Mouse (Mus musculus) stomach, postnatal 0 days (tissue): ENCODE data around the gene Card19. TPM values are rescaled to one million over a fixed set of nuclear protein-coding genes. Genes with fewer than 3 reads are reported as not detected.

Source experiments
- ATAC-seq: fragments of 200-750 bp; cut with Nextera tagmentation; 2 replicates; pipeline ENCODE4 v1.8.0; 2017; ENCODE audit not compliant: low FRiP score, low TSS enrichment
- DNase-seq: peaks from one replicate; pipeline ENCODE4 v3.0.0-alpha.2; 2016; ENCODE audit warnings: low spot score
- H3K27ac ChIP-seq: fragments of 300-500 bp; sonication (generic); replicated peaks from 2 replicates; pipeline ENCODE4 v1.5.1; 2014; ENCODE audit warnings: mild to moderate bottlenecking, control low read depth
- H3K27me3 ChIP-seq: fragments of 300-500 bp; sonication (generic); 2 replicates; pipeline ENCODE4 v1.6.1; 2014; ENCODE audit warnings: low read length; ENCODE audit not compliant: control insufficient read depth, insufficient read depth
- H3K36me3 ChIP-seq: fragments of 300-500 bp; sonication (generic); 2 replicates; pipeline ENCODE4 v1.6.1; 2014; ENCODE audit warnings: low read length, mixed read lengths; ENCODE audit not compliant: control insufficient read depth, insufficient read depth
- H3K4me1 ChIP-seq: fragments of 300-500 bp; sonication (generic); replicated peaks from 2 replicates; pipeline ENCODE4 v1.6.1; 2014; ENCODE audit warnings: antibody characterized with exemption; ENCODE audit not compliant: control insufficient read depth, insufficient read depth
- H3K4me2 ChIP-seq: fragments of 300-500 bp; sonication (generic); replicated peaks from 2 replicates; pipeline ENCODE4 v1.6.1; 2014; ENCODE audit warnings: low read depth, mild to moderate bottlenecking, control low read depth, moderate library complexity
- H3K4me3 ChIP-seq: fragments of 300-500 bp; sonication (generic); 2 replicates; pipeline ENCODE4 v1.5.1; 2014; ENCODE audit warnings: low read depth, low read length, control low read depth
- H3K9ac ChIP-seq: fragments of 300-500 bp; sonication (generic); 2 replicates; pipeline ENCODE4 v1.6.1; 2014; ENCODE audit warnings: mild to moderate bottlenecking, low read length, control low read depth, mixed read lengths
- H3K9me3 ChIP-seq: fragments of 300-500 bp; sonication (generic); 2 replicates; pipeline ENCODE4 v1.6.1; 2016; ENCODE audit warnings: low read length; ENCODE audit not compliant: control insufficient read depth
- CTCF ChIP-seq: IDR thresholded peaks from 2 replicates; pipeline ENCODE4 v1.5.1; 2016; ENCODE audit warnings: antibody characterized with exemption, low read depth, mild to moderate bottlenecking, moderate library complexity
- EP300 ChIP-seq: optimal IDR thresholded peaks from 2 replicates; pipeline ENCODE3; 2016; ENCODE audit warnings: antibody characterized with exemption
- WGBS: fragments of 180-500 bp; shearing (Covaris S2); extraction: QIAGEN DNeasy Blood & Tissue Kit; methylation state at CpG from one replicate; pipeline ENCODE4 v1.1.7; 2014; 5-methylcytosine and 5-hydroxymethylcytosine counted together
- polyA plus RNA-seq: library from polyadenylated mRNA; unstranded; fragments of >200 nt; fragmentation: Nextera tagmentation; extraction: Ambion mirVana; gene quantifications from 2 replicates; pipeline ENCODE4 v1.2.1, GENCODE M21; 2015

Card19 gene
- polyA plus RNA-seq, 1 experiment from 2014 or later: 86.2 TPM

- TF ChIP-seq EP300 (no peak), CTCF (peak; percentile 54)
These were observed 54.6 kb downstream of the Card19 start for GRCm38 (mm10) chr13:49161236-49161635.

GRCm38 (mm10) chr13:49158040-49158713 is 57.7 kb downstream of the Card19 start:
- H3K4me3 ChIP-seq: no peak overlapping the region
- H3K4me2 ChIP-seq: no peak overlapping the region
- TF ChIP-seq EP300 (no peak), CTCF (no peak)
- WGBS: 70% methylated on average over 10 of the region's 10 CpGs
- H3K36me3 ChIP-seq: no peaks in the 10 kb centered on the region
- no peaks in the 10 kb centered on the region for H3K27me3 ChIP-seq
- no peak overlapping the region for H3K27ac ChIP-seq
- H3K9ac ChIP-seq: no peak overlapping the region
- ATAC-seq (no peak), DNase-seq (no peak)
- no peaks in the 10 kb centered on the region for H3K9me3 ChIP-seq
- no peaks in the 10 kb centered on the region for H3K4me1 ChIP-seq

More at GRCm38 (mm10) chr13:49161236-49161635, 54.6 kb downstream of the Card19 start:
- Histone ChIP-seq H3K9me3 (no peaks in the 10 kb centered on the region), H3K27me3 (no peaks in the 10 kb centered on the region), H3K27ac (no peak overlapping the region), H3K4me1 (no peaks in the 10 kb centered on the region), H3K36me3 (no peaks in the 10 kb centered on the region), H3K4me2 (no peak overlapping the region), H3K4me3 (no peak overlapping the region), H3K9ac (no peak overlapping the region)
- DNase-seq (no peak), ATAC-seq (no peak)
- WGBS: 67% methylated on average over 2 of the region's 2 CpGs

- Histone ChIP-seq H3K27ac (no peak overlapping the region), H3K9ac (no peak overlapping the region), H3K4me3 (no peak overlapping the region), H3K27me3 (no peaks in the 10 kb centered on the region), H3K4me1 (no peaks in the 10 kb centered on the region), H3K9me3 (no peaks in the 10 kb centered on the region), H3K4me2 (no peak overlapping the region), H3K36me3 (no peaks in the 10 kb centered on the region)
- TF ChIP-seq EP300: no peak
- peak; percentile 57 for TF ChIP-seq CTCF
- DNase-seq (no peak), ATAC-seq (no peak)
- WGBS: 83% methylated on average over 4 of the region's 4 CpGs
These were observed 59.2 kb downstream of the Card19 start for GRCm38 (mm10) chr13:49156645-49157044.

GRCm38 (mm10) chr13:49154621-49155020 is 61.2 kb downstream of the Card19 start:
- no peaks in the 10 kb centered on the region for H3K9me3 ChIP-seq
- no peak for TF ChIP-seq EP300
- TF ChIP-seq CTCF: no peak
- ATAC-seq: no peak
- H3K4me3 ChIP-seq: no peak overlapping the region
- DNase-seq: no peak
- H3K27me3 ChIP-seq: no peaks in the 10 kb centered on the region
- H3K4me1 ChIP-seq: no peaks in the 10 kb centered on the region
- H3K4me2 ChIP-seq: no peak overlapping the region
- no peak overlapping the region for H3K9ac ChIP-seq
- 33% methylated on average over 7 of the region's 7 CpGs for WGBS
- no peak overlapping the region for H3K27ac ChIP-seq
- H3K36me3 ChIP-seq: no peaks in the 10 kb centered on the region

- no peak overlapping the region for H3K4me3 ChIP-seq
- H3K4me1 ChIP-seq: no peaks in the 10 kb centered on the region
- no peaks in the 10 kb centered on the region for H3K27me3 ChIP-seq
- H3K36me3 ChIP-seq: no peaks in the 10 kb centered on the region
- TF ChIP-seq EP300 (no peak), CTCF (no peak)
- no peak overlapping the region for H3K4me2 ChIP-seq
- H3K27ac ChIP-seq: no peak overlapping the region
- DNase-seq (no peak), ATAC-seq (no peak)
- WGBS: 55% methylated on average over 10 of the region's 10 CpGs
- no peak overlapping the region for H3K9ac ChIP-seq
- no peaks in the 10 kb centered on the region for H3K9me3 ChIP-seq
These were observed 61.8 kb downstream of the Card19 start for GRCm38 (mm10) chr13:49154028-49154427.

Other genes with a start within 250 kb of the Card19 start
- 18.1 and 18.7 TPM in 2 replicates for gene Fam120a, start 248.0 kb downstream of the Card19 start, polyA plus RNA-seq
- 1.6 and 1.7 TPM in 2 replicates for gene Wnk2, start 68.0 kb downstream of the Card19 start, polyA plus RNA-seq
- gene Ninj1, start 28.6 kb downstream of the Card19 start, polyA plus RNA-seq: 76.3 and 83.1 TPM in 2 replicates
- 1.0 and 1.2 TPM in 2 replicates for gene Susd3, start 32.7 kb upstream of the Card19 start, polyA plus RNA-seq
- 0.23 and 0.25 TPM in 2 replicates for gene Fgd3, start 104.3 kb upstream of the Card19 start, polyA plus RNA-seq
- gene Bicd2, start 125.5 kb upstream of the Card19 start, polyA plus RNA-seq: 19.6 TPM in 2 replicates
- 22.1 and 23.4 TPM in 2 replicates for gene Ippk, start 205.2 kb upstream of the Card19 start, polyA plus RNA-seq